Mouse (Mus musculus) lung, postnatal 0 days (tissue): ENCODE measurements around the gene Rheb. TPM values are rescaled to one million over a fixed set of nuclear protein-coding genes. Genes with fewer than 3 reads are reported as not detected.

Source experiments
- ATAC-seq: fragments of 200-750 bp; cut with Nextera tagmentation; 2 replicates; pipeline ENCODE4 v1.8.0; 2017; ENCODE audit warnings: moderate library complexity
- DNase-seq: peaks from one replicate; pipeline ENCODE4 v3.0.0-alpha.2; 2016; ENCODE audit warnings: low spot score
- H3K27ac ChIP-seq: fragments of 300-500 bp; sonication (generic); 2 replicates; pipeline ENCODE4 v1.5.1; 2014; ENCODE audit warnings: antibody characterized with exemption, mild to moderate bottlenecking, low read length, mixed read lengths
- H3K27me3 ChIP-seq: fragments of 300-500 bp; sonication (generic); replicated peaks from 2 replicates; pipeline ENCODE4 v1.6.1; 2014; ENCODE audit warnings: low read length, mixed read lengths; ENCODE audit not compliant: insufficient read depth
- H3K36me3 ChIP-seq: fragments of 300-500 bp; sonication (generic); 2 replicates; pipeline ENCODE4 v1.6.1; 2014; ENCODE audit warnings: low read length, mixed read lengths; ENCODE audit not compliant: insufficient read depth
- H3K4me1 ChIP-seq: fragments of 300-500 bp; sonication (generic); 2 replicates; pipeline ENCODE4 v1.6.1; 2014; ENCODE audit warnings: antibody characterized with exemption, low read depth, low read length, mixed read lengths; ENCODE audit not compliant: insufficient read depth
- H3K4me2 ChIP-seq: fragments of 300-500 bp; sonication (generic); replicated peaks from 2 replicates; pipeline ENCODE4 v1.6.1; 2014; ENCODE audit warnings: low read depth, mild to moderate bottlenecking, low read length, moderate library complexity, mixed read lengths
- H3K4me3 ChIP-seq: fragments of 300-500 bp; sonication (generic); 2 replicates; pipeline ENCODE4 v1.5.1; 2014; ENCODE audit warnings: low read depth, low read length
- H3K9ac ChIP-seq: fragments of 300-500 bp; sonication (generic); replicated peaks from 2 replicates; pipeline ENCODE4 v1.6.1; 2014; ENCODE audit warnings: low read depth, mild to moderate bottlenecking
- H3K9me3 ChIP-seq: fragments of 300-500 bp; sonication (generic); 2 replicates; pipeline ENCODE4 v1.6.1; 2016; ENCODE audit warnings: low read length, mixed read lengths
- CTCF ChIP-seq: IDR thresholded peaks from 2 replicates; pipeline ENCODE4 v1.5.1; 2016; ENCODE audit warnings: antibody characterized with exemption, mild to moderate bottlenecking
- EP300 ChIP-seq: IDR thresholded peaks from 2 replicates; pipeline ENCODE4 v1.6.1; 2016; ENCODE audit warnings: antibody characterized with exemption, mild to moderate bottlenecking, control low read depth
- WGBS: fragments of 180-500 bp; shearing (Covaris S2); extraction: QIAGEN DNeasy Blood & Tissue Kit; methylation state at CpG from one replicate; pipeline ENCODE4 v1.1.7; 2014; 5-methylcytosine and 5-hydroxymethylcytosine counted together
- polyA plus RNA-seq: library from polyadenylated mRNA; unstranded; fragments of >200 nt; fragmentation: Nextera tagmentation; extraction: Ambion mirVana; gene quantifications from 2 replicates; pipeline ENCODE4 v1.2.1, GENCODE M21; 2015

The Rheb gene
- polyA plus RNA-seq, 1 experiment from 2014 or later = 180 TPM

- DNase-seq = peak; percentile 15
- Histone ChIP-seq H3K27me3 (no peaks in the 10 kb centered on the region), H3K9me3 (no peaks in the 10 kb centered on the region), H3K27ac (no peak within 1 kb of the TSS), H3K4me1 (no peaks in the 10 kb centered on the region), H3K9ac (no peak within 1 kb of the TSS), H3K36me3 (no peaks in the 10 kb centered on the region), H3K4me3 (no peak within 1 kb of the TSS), H3K4me2 (no peak within 1 kb of the TSS)
- ATAC-seq = peak; percentile 54
- TF ChIP-seq CTCF = no peak
- TF ChIP-seq EP300 = no peak
- WGBS = 50% methylated on average over 18 of the region's 18 CpGs
Observed at GRCm38 (mm10) chr5:24757816-24758215, 84.6 kb downstream of the Rheb start, which contains the start of gene Crygn. Gene Crygn (minus strand): TSS chr5:24758008.

DNA sequence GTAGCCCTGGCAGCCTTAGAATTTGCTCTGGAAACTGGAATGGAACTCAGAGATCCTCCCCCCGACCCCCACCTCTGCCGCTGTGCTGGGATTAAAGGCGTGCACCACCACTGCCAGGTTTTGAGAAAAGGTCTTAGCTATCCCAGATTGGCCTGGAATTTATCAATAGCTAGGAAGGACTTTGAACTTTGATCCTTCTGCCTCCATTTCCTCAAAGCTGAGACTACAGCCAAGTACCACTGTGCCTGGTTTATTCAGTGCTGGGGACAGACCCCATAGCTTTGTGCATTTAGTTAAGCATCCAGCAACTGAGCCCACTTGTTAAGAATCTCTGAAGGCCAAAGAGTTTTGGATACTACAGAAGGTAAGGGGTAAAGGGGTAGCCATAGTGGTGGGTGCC lies 85.5 kb downstream of the Rheb start:
- no peak overlapping the region for H3K27ac ChIP-seq
- H3K9me3 ChIP-seq = no peaks in the 10 kb centered on the region

More for the DNA sequence above, 85.5 kb downstream of the Rheb start:
- Histone ChIP-seq H3K4me1 (no peaks in the 10 kb centered on the region; the same call in 1 of the 2 replicates), H3K4me2 (no peak overlapping the region), H3K9ac (no peak overlapping the region), H3K36me3 (no peaks in the 10 kb centered on the region), H3K4me3 (no peak overlapping the region), H3K27me3 (no peaks in the 10 kb centered on the region)
- WGBS = 65% methylated on average over 3 of the region's 3 CpGs
- DNase-seq (no peak), ATAC-seq (no peak)
- TF ChIP-seq EP300 = no peak
- TF ChIP-seq CTCF = no peak

Other genes with a start within 250 kb of the Rheb start
- 8.0 and 12.1 TPM in 2 replicates for gene Smarcd3, start 218.2 kb downstream of the Rheb start, polyA plus RNA-seq
- gene Nub1, start 157.1 kb downstream of the Rheb start, polyA plus RNA-seq = 33.0 and 34.5 TPM in 2 replicates
- gene Wdr86, start 111.9 kb downstream of the Rheb start, polyA plus RNA-seq = 11.0 and 12.5 TPM in 2 replicates
- 5.8 TPM in 2 replicates for gene Crygn, start 84.6 kb downstream of the Rheb start, polyA plus RNA-seq